Mouse (Mus musculus) embryonic stem cell, embryonic (primary cell): ENCODE data around the gene Gm49387.
"Not testable (repeated sequence)": the region's sequence is repeated elsewhere in the genome, so short reads cannot be mapped to it uniquely, and the experiment has no call there.

ENCODE experiments used
- CTCF ChIA-PET, 4 experiments: fragments of 300-600 bp in 2 of 4; fragments of 350-600 bp in 2 of 4; sonication (Branson Sonifier 250); formaldehyde crosslinking; loops; one replicate each; lab custom pipeline; 2022; ENCODE audit warnings: inconsistent platforms in 2 of 4; lab: Charles Lee
- POLR2A ChIA-PET, 4 experiments: fragments of 300-600 bp in 2 of 4; fragments of 350-600 bp in 2 of 4; sonication (Branson Sonifier 250); formaldehyde crosslinking; loops; one replicate each; lab custom pipeline; 2022; ENCODE audit warnings: antibody characterized with exemption in 4 of 4, inconsistent platforms in 1 of 4; lab: Charles Lee

Gene Gm49387

DNA sequence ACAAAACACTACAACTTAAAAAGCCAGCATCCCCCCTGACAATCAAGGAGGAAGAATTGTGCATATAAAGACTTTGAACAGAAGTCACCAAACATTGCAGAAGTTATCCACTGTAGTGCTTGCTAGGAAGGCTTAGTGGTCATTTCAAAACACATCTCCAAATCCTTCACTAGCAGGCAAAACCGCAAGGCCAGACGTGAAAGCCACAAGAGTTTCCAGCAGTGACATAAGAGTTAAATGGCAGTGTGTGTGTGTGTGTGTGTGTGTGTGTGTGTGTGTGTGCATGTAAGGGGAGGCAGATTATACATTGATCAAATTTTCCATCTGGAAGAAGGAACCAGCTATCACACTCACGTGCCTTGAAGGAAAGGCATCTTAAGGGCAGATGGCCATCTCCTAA, 22.7 kb downstream of the Gm49387 start:
- ChIA-PET CTCF (interaction anchor here in 3 of 4 experiments (0.6 to 0.7 kb wide), 3 partner anchors 145 to 622 kb away, joined by 3 to 5 read pairs (median 3); no protein-coding TSS in a partner anchor), POLR2A (interaction anchor here in 3 of 4 experiments (0.6 to 0.9 kb wide), 3 partner anchors 23 to 483 kb away, joined by 3 to 4 read pairs (median 3); partner anchors contain the start of gene Hacl1 (in 1 of the 3))

DNA sequence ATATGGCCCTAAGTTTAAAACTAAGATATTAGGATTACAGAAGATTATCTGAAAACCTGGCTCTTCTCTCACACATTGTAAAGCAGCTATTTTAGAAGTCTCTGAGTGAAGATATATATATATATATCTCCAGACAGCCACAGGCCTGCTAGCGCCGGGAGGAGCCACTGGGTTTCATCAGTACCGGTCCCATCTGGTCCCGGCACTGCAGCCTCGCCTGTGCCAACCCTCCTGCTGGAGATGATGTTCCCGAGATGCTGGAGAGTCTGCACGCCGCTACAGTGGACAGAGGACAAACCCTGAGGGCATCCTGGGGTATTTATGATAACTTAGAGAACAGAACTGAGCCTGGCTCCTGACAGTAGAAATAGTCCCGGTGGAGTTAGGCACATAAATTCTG, 23.5 kb downstream of the Gm49387 start:
- ChIA-PET CTCF (no interaction called here), POLR2A (interaction anchor here in 1 of 4 experiments (0.7 kb wide), 1 partner anchor 112 kb away, joined by 3 read pairs; no protein-coding TSS in a partner anchor)

DNA sequence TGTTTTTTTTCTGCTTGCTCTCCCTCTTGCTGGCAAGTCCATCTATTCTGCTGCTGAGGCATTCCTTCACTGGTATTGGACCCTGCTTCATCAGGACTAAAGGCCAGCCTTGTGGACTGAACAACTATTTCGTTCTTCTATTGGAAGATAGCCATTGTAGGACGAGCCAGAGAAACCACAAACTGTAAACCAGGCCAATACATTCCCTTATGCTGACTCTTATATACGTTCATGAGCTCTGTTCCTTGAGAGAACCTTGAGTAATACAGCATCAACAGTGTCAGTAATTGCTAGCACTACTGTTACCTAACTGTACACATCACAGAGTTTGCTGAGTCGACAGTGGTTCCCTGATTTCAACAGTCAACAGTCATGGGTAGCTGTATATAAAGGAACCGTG, 27.0 kb downstream of the Gm49387 start:
- ChIA-PET CTCF (interaction anchor here in 2 of 4 experiments (0.6 to 1.6 kb wide), 2 partner anchors 8 to 12 kb away, joined by 3 to 6 read pairs; no protein-coding TSS in a partner anchor), POLR2A (interaction anchor here in 1 of 4 experiments (0.5 kb wide), 1 partner anchor 9 kb away, joined by 3 read pairs; no protein-coding TSS in a partner anchor)

DNA sequence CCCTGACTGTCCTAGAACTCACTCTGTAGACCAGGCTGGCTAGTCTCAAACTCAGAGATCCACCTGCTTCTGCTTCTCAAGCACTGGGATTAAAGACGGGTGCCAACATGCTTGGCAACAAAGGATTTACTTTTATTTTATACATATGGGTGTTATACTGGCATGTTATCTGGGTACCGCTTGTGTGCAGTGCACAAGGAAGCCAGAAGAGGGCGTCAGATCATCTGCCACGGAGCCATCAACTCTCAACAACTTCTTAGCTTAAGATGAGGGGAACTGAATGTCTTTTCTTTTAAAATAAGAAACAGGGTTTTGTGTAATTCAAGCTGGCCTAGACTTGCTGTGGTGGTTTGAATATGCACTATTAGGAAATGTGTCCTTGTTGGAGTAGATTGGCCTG, 28.7 kb downstream of the Gm49387 start:
- POLR2A ChIA-PET: interaction anchor here in 2 of 4 experiments (0.6 to 1.5 kb wide), 2 partner anchors 50 to 410 kb away, joined by 3 read pairs; no protein-coding TSS in a partner anchor

DNA sequence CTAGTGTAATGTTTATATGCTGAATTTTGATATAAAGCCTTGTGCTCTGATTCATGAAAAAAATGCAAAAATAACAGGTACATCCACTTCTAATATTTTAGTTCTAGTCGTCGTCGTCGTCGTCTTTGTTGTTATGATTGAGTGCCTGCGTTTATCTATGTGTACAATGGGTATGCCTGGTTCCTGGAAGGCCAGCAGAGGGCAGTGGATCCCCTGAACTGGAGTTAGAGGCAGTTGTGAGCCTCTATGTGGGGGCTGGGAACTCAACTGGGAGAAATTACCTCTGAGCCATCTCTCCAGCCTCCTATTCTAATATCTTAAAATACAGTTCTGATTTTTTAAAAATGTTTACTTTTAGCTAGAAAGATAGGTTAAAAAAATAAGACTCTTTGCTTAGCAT, 35.2 kb downstream of the Gm49387 start:
- POLR2A ChIA-PET: interaction anchor here in 2 of 4 experiments (0.6 to 1.7 kb wide), 5 partner anchors 11 to 133 kb away, joined by 3 to 4 read pairs (median 3); no protein-coding TSS in a partner anchor
- CTCF ChIA-PET: interaction anchor here (0.6 to 1.9 kb wide), 11 partner anchors 8 to 166 kb away, joined by 3 to 15 read pairs (median 4); no protein-coding TSS in a partner anchor

More for the DNA sequence above, 28.7 kb downstream of the Gm49387 start:
- CTCF ChIA-PET: interaction anchor here in 2 of 4 experiments (0.6 to 1.8 kb wide), 7 partner anchors 8 to 465 kb away, joined by 3 to 6 read pairs (median 4); no protein-coding TSS in a partner anchor

DNA sequence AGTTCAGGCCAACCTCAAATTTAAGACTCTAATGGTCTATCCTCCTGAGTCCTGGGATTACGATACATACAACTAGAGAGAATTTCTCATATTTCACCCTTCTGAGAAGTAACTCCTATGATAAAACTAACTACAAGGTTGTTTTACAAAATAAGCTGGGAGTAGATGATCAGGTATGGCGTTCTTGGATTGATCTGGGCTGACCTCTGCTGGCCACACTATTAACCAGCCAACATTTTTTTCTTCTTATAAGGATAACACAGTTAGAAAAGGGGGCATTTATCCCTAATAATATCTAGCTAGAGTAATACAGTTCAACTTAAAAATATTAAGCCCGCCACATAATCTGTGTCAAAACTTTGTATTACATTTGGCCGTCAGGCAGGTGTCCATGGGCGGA, 35.8 kb downstream of the Gm49387 start:
- ChIA-PET CTCF (interaction anchor here (0.5 to 1.9 kb wide), 16 partner anchors 9 to 1893 kb away, joined by 3 to 15 read pairs (median 4); no protein-coding TSS in a partner anchor), POLR2A (interaction anchor here in 2 of 4 experiments (0.6 to 1.7 kb wide), 3 partner anchors 10 to 132 kb away, joined by 3 to 4 read pairs (median 3); no protein-coding TSS in a partner anchor)

DNA sequence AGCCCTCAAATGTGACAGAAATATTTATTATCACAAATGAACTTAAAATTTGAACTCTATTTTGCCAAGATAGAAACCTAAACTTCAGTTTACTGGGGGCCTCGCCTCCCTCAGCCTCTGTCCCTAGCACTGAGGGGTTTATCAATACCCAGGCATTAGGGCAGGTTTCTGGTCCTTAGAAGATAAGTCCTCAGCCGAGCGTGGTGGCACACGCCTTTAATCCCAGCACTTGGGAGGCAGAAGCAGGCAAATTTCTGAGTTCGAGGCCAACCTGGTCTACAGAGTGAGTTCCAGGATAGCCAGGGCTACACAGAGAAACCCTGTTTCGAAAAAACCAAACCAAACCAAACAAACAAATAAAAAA, 38.1 kb downstream of the Gm49387 start:
- POLR2A ChIA-PET: interaction anchor here in 1 of 4 experiments (0.7 kb wide), 1 partner anchor 24 kb away, joined by 4 read pairs; no protein-coding TSS in a partner anchor
- CTCF ChIA-PET: not testable (repeated sequence)

DNA sequence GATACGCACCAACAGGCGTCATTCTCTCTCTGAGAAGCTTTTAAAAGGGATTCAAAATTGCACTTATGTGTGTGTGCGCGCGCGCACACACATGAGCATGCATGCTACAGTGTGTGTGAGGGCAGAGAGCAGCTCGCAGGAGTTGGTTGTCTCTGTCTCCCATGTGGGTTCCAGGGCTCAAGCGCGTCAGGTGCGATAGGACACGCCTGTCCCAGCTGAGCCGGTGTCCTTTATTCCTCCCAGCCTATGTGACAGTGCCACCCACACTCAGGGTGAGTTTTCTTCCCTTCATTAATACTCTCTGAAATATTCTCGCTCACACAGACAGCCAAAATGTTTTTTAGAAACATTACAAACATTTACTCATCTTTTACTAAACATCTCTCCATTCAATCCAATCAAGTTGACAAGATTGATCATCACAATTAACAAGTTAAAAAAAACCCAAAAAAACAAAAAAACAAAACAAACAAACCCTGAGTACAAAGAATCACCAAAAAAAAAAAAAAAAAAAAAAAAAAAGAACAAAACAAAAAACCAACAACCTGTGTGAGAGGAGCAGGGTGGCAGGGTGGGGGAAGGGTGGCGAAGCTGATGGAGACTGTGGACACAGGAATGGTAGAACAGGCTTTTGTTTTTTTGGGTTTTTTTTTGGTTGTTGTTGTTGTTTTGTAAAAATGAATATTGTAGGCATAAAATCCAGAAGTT, 38.6 kb downstream of the Gm49387 start:
- ChIA-PET CTCF (no interaction called here), POLR2A (interaction anchor here in 2 of 4 experiments (0.6 kb wide), 2 partner anchors 35 to 801 kb away, joined by 3 to 5 read pairs; no protein-coding TSS in a partner anchor)

DNA sequence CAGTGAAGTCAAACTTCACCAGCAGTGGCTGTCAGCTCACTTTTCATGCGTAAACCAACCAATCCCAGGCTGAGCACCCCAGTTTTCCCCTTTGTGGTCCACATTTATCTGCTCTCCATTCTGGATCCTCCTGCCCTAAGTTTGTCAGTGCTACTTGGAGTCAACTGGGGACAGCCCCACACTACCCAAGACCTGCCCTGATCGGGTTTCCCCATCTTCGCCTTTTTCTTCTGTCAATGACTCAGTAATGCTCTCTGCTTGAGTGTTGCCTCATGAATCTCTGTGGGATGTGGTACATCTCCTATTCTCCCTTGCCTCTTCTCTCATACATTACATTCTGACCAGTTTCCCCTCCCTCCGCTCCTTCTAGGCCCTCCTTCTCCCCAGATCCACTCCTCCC, 43.2 kb downstream of the Gm49387 start:
- ChIA-PET CTCF (no interaction called here), POLR2A (interaction anchor here in 1 of 4 experiments (1.4 kb wide), 1 partner anchor 21 kb away, joined by 3 read pairs; no protein-coding TSS in a partner anchor)

DNA sequence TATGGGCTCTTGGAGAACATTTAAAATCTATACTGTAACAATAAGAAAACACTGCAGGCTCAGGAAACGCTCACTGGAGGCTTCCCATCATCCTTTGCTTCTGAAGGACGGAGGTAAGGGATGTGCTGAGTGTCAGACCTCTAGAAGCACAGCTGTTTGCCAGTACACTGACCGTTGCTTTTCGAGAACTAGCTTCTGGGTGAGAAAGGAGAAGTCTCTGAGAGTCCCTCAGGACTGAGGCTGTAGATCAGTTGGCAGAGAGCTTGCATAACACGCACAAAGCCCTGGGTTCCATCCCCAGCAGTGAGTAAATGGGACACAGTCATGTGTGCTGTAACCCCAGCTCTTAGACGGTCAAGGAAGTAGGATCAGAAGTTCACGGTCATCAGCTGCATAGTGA, 44.3 kb downstream of the Gm49387 start:
- CTCF ChIA-PET: interaction anchor here in 1 of 4 experiments (0.7 kb wide), 1 partner anchor 9 kb away, joined by 3 read pairs; no protein-coding TSS in a partner anchor
- POLR2A ChIA-PET: interaction anchor here in 2 of 4 experiments (0.6 to 1.4 kb wide), 2 partner anchors 20 to 234 kb away, joined by 3 to 6 read pairs; no protein-coding TSS in a partner anchor

DNA sequence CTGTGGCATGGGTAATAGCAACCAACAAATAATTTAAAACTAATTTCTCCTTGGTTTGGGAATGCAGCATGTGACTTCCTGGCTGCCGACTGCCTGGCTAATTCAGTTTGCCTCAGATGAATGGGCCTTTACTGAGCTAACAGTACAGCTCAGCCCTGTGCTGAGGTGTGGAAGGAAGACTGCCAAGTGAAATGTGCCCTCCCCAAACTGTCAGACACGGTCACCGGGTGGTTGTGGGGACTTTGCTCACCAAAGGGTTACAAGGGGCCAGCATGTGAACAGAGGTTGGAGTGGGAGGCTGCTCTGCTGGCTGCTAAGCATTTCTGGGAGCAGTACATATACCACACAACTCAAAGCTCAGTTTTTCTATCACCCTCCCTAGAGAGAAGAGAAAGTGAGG, 46.0 kb downstream of the Gm49387 start:
- POLR2A ChIA-PET: interaction anchor here in 1 of 4 experiments (1.0 kb wide), 1 partner anchor 11 kb away, joined by 3 read pairs; no protein-coding TSS in a partner anchor
- CTCF ChIA-PET: interaction anchor here in 1 of 4 experiments (0.6 kb wide), 2 partner anchors 44 to 216 kb away, joined by 3 read pairs; no protein-coding TSS in a partner anchor

DNA sequence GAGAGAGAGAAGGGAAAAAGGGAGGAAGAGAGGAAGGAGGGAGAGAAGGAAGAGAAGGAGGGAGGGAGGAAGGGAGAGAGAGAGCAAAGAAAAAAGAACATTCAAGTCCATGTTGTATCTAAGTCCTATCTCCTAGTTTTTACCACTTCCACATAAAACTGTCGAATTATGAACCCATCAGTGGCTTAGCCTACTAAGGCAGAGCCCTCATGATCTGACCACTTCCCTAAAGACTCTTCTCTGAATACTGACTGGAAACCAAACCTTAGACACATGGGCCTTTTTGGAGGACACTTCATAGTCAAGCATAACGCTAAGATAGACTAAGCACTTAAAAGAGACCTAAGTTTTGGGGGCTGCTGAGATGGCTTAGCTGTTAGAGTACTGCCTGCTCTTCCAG, 47.6 kb downstream of the Gm49387 start:
- CTCF ChIA-PET: no interaction called here
- POLR2A ChIA-PET: no interaction called here

DNA sequence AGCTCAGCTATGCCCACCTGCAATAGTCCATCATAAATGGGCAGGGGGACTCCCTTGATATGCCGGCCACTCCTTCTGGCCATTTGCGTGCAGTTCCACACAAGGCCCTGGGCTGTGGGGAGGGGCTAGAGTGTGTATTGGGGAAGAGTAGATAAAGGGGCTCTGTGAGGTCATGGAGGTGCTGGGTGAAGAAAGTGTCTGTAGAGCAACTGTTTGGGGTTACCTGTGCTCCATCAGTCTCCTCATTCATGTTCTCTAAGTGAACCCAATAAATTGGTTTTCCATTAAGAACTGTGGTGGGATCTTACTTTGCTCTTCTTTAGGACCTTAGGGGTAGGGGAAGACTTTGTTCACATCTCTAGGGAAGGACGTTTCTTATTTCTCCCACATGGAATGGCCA, 49.4 kb downstream of the Gm49387 start, which contains the start of gene Colq:
Gene Colq, minus strand, starts transcription at position 101 of the 400 bp plus-strand sequence.
- ChIA-PET CTCF (no interaction called here), POLR2A (no interaction called here)

DNA sequence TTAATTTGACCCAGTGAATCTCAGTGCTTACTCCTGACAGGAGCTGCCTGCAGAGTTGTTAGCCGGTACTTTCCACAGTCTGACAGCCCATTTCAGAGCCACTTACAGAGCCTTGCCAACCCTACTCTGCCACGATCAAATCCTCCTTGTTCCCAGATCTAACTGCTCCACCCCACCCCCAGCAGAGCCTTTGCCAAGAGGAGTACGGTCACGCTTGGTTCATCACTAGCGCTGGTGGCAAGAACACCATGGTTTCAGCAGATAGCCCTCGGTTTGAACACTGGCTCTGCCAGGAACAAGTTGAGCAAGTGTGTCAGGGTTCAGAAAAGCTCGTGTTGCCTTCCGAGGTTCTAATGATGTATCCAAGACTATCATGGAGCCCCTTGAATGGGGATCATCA, 54.2 kb downstream of the Gm49387 start:
- ChIA-PET POLR2A (interaction anchor here in 2 of 4 experiments (0.6 to 0.8 kb wide), 2 partner anchors 348 to 731 kb away, joined by 3 read pairs; no protein-coding TSS in a partner anchor), CTCF (no interaction called here)

DNA sequence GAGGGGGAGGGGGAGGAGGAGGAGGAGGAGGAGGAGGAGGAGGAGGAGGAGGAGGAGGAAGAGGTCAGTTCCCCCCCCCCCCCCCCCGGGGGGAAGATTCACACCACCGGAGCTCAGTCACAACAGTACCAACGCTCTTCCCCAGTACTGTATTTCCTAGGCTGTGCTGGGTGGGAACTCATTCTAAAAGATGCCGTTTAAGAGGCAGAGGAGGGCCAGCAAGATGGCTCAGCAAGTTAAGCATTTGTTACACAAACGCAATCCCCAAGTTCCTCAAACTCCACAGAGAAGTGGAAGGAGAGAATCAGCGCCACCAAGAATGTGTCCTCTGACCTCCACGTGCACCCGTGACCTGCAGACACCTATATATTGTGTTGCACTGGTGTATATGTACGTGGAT, 57.6 kb downstream of the Gm49387 start:
- POLR2A ChIA-PET: interaction anchor here in 1 of 4 experiments (0.6 kb wide), 1 partner anchor 134 kb away, joined by 8 read pairs; no protein-coding TSS in a partner anchor

DNA sequence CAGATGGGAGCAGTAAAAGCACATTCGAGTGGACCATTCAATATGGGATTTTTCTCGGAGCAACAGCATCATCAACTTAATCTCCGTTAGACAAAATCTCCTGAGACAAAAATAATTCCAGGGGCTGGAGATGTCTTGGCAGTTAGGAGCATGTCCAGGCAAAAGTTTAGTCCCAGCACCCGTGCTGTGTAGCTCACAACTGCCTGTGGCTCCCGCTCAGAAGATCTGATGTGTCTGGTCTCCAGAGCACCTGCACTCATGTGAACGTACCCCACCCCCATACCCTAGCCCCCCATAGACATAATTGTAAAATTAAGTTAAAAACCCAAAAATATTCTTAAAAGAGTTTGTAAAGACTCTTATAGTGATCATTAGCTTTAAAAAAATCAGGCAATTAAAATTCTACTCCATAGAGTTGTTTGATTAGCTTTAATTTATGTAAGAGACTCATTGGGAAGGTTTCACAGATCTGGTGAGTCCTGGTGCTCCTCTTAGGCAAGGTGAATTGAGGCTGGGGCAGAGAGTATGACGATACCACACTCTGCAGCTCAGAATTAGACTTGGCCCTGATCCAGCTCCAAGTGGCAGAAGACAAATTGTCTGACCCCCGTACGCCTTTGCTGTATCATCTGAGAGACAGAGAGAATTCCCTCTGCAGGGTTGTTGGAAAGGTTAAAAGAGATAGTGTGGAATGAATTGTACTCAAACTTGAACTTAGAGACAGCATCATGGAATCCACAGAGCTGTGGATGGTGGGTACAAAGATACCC, 62.5 kb downstream of the Gm49387 start:
- CTCF ChIA-PET: interaction anchor here in 1 of 4 experiments (0.6 kb wide), 1 partner anchor 905 kb away, joined by 4 read pairs; no protein-coding TSS in a partner anchor
- POLR2A ChIA-PET: interaction anchor here (0.6 to 0.9 kb wide), 10 partner anchors 9 to 245 kb away, joined by 3 to 8 read pairs (median 4); no protein-coding TSS in a partner anchor

More for the DNA sequence above, 57.6 kb downstream of the Gm49387 start:
- CTCF ChIA-PET: no interaction called here

DNA sequence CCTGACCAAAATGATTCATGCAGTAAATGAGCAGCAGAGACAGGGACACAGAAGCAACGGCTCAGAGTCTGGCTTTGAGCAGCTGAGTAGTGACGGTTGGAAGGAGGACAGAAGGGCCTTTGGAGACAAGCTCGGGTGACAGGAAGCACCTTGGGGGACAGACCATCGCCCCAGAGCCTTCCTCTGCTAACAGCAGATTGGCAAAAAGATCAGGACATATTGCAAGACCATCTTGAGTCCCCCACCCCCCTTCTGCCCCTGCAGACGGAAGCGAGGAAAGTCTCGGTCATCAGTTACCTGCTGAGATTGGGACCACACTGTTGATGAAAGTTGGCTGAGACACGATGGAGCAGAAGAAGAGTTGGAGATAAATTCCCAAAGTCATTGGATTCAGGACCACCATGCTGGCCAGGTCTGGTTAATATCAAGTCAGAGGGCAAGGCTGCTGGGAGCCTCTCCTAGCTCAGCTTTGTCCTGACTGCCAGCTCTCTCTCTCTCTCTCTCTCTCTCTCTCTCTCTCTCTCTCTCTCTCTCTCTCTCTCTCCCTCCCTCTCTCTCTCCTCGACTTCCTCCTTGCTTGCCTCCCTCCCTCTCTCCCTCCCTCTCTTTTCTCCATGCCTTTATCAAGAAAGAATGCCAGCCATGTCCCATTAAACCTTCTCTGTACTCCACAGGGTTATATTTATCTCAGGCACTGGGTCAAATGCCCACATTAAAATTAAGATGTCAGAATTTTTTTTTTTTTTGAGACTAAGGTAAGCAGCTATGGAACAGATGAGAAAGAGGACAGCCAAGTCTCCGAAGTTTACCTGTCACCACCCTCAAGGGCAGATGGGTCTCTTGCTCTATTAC, 63.6 kb downstream of the Gm49387 start:
- POLR2A ChIA-PET: interaction anchor here in 2 of 4 experiments (0.6 to 1.4 kb wide), 5 partner anchors 20 to 224 kb away, joined by 3 to 8 read pairs (median 5); no protein-coding TSS in a partner anchor

More for the DNA sequence above, 63.6 kb downstream of the Gm49387 start:
- CTCF ChIA-PET: interaction anchor here in 2 of 4 experiments (0.6 to 0.9 kb wide), 2 partner anchors 105 to 904 kb away, joined by 3 to 4 read pairs; no protein-coding TSS in a partner anchor
